Mouse (Mus musculus) spleen, adult 12 weeks (tissue): Measurements from ENCODE around the gene Gm4969.

Source experiments
- DNase-seq: peaks from one replicate; pipeline ENCODE4 v3.0.0; 2022; ENCODE audit warnings: low spot score

Gene Gm4969

DNA sequence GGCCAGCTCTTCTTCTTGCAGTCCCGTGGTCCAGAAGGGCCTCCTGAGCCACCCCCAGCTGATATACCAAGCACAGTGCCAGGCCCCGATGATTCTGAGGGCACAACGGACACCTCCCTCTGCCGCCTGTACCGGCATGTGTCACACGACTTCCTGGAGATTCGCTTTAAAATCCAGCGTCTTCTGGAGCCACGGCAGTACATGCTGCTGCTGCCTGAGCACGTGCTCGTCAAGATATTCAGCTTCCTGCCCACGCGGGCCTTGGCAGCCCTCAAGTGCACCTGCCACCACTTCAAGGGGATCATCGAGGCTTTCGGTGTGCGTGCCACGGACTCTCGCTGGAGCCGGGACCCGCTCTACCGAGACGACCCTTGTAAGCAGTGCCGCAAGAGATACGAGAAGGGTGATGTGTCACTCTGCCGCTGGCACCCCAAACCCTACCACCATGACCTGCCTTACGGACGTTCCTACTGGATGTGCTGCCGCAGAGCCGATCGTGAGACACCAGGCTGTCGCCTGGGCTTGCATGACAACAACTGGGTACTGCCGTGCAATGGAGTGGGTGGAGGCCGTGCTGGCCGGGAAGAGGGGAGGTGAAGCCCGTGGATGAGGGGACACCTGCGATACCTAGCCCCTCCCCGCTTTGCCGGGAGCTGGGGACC lies 18.6 kb upstream of the Gm4969 start:
- no peak for DNase-seq

DNA sequence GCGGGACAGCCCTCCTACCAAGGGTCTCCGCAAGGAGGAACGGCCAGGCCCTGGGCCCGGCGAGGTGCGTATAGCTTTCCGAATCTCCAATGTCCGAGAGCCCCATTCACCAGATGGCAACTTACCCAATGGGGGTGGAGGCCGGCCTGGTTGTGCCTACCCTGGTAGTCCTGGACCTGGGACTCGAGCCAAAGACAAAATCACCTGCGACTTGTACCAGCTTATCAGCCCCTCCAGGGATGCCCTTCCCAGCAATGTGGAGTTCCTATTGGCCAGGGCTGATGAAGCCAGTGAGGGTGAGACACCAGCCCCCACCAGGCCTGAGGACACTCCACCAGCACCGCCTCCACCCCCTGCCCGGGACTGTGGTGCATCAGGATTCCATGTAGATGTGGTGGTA lies 18.0 kb upstream of the Gm4969 start:
- DNase-seq = no peak

DNA sequence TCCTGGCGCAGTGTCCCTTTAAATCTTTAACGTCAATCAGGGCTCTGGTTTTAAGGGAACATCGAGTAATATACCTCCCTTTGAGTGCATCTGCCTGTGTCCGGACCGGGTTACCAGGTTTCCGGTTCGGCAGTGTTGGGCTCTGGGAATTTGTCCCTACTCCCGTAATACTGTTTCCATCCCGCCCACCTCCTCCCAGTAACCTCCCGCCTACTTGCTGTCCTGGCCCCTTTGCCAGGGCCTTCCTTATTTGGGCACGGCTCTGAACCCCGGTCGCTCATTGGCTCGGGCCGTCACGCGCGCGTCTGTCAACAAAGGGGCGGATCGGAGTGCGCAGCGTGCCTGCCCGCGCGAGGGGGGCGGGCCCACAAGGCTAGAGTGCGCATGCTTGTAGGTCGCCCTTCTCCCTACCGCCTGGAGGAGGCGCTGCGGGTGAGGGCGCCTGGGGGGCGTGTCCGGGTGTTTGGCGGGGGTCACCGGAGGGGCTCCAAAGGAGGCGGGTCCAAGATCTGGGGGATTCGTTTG lies 13.2 kb upstream of the Gm4969 start:
- DNase-seq = peak; percentile 82

DNA sequence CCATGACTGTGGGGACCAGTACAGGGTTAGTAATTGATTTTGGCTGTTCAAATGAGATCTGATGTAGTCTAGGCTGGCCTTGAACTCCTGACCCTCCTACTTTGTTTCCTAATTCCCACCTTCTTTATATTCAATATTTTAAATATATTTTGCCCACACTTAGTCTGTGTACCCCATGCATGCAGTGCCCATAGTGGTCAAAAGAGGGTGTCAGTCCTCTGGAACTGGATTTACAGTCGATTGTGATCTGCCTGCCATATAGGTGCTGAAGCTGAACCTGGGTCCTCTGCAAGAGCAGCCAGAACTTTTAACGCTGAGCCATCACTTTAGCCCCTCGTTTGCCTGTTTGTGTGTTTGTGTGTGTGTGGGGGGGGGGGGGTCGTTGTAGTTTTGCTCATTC lies 12.5 kb upstream of the Gm4969 start:
- DNase-seq = no peak

DNA sequence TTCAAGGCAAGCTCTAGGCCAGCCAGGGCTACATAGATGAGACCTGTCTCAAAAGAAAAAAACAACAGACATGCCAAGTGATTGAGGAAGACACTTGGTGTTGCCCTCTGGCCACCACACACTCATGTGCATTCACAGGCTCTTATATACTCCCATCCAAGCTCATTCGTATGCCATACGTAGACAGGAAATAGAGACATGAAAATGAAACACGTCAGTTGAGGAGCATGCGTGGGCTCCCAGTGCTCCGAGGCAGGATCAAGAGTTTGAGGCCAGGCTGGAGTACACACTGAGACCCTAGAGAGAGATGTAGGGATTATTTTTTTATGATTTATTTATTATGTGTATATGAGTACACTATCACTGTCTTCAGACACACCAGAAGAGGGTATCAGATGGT lies 11.2 kb upstream of the Gm4969 start:
- no peak for DNase-seq

DNA sequence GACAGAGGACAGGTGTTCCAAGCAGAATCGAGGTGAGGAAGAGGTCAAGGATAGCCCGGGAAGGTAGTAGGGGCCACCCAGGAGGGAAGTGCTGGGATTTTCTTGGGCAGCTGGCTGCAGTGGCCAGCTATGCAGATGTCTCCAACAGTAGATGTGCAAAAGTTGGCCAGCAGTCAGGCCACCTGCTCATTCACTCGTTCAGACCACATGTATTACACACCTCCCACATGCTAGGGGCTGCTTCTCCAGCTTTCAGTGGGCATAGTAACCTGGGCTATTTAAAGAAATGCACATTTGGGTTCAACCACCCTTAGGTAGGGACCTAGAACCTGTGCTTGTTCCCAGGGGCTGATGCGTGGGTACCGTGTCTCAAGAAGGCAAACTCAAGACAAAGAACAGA lies 9.6 kb upstream of the Gm4969 start:
- DNase-seq = no peak

DNA sequence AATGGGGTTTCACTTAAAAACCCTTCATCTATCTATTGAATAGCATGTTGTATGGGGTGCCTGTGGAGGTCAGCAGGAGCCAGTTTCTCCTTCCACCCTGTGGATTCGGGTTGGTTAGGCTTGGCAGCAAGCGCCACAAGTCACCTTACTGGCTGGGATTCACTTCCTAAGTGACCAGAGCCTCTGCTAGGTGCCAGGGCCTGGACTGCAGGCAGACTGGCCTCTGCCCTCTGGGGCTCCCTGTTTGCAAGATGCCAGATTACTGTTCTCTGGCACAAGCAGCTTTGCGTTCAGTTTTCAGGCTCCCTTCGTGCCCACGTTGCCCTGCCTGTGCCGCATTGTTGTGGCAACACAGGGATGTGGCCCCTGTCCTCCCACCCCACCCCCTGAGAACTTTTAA lies 6.5 kb upstream of the Gm4969 start:
- DNase-seq = no peak

DNA sequence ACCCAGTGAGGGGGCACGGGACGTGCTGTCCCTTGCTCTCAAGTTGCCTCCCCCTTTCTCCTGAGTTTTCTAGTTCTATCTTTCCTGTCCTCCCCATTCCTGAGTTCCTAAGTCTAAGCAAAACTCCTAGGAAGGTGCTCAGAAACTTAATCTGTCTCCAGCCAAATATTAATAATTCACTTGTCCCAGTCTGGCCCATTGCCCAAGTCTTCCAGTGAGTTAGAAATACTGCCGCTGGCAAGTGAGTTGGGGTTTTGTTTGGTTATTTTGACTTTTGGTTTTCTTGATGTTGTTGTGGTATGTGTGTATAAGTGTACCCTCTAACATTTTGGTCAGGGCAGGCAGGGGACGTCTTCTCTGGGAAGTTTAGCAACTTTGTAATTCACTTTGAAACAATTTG lies 3.5 kb upstream of the Gm4969 start:
- no peak for DNase-seq

DNA sequence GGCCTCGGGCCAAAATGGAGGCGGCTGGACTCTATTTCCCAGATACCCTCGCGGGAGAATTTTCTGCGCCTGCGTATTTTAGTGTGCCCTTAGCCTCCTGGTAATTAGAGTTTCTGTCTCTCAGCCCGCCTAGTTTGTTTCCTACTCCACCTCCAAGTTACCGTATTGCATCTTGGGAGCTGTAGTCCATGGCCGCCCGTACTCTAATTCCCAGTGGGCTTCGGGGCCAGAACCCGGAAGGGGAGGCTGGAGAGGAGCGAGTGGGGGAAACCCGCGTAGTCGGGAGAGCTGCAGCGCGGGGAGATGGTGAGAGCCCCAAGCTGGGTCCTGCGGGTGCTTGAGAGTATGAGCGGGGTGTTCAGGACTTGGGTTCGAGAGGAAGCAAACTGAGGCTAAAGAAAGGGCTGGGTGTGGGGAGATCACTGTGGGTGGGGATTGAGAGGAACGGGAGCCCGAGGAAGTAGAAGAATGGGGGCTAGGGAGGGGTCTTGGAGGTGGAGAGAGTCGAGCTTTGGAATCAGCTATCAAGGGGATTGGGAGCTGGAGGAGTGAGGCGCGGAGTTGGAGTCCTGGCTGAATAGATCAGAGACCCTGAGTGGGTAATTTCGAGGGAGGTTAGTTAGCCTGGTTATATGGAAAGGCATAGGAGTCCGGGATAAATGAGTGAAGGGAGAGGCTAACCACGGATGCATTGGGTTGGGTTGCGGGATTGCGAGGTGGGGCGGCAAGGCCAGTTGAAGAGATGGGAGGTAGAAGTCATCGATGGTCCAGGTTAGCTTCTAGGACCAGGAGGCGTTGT lies 1.7 kb upstream of the Gm4969 start, which contains the start of gene Fbxo46:
TSS of gene Fbxo46 (plus strand) at position 229 of the 799 bp plus-strand sequence.
- peak; percentile 85 for DNase-seq

DNA sequence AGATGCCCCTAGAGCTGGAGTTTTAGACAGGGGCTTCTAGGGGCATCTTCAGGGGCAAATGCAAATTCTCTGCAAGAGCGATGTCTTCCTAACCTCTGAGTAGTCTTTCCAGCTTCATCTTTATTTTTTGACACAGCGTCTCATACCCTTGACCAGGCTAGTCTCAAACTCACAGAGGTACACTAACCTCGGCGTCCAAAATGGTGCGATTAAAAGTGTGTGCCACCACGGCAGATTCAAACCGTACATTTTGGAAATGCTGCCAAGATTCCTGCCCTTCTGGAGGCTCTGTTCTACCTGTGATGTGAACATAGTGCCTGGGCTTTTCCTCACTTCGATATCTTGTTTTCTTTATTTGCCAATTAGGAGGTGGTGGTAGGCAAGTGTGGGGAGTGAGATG lies 915 bp upstream of the Gm4969 start:
- no peak for DNase-seq

DNA sequence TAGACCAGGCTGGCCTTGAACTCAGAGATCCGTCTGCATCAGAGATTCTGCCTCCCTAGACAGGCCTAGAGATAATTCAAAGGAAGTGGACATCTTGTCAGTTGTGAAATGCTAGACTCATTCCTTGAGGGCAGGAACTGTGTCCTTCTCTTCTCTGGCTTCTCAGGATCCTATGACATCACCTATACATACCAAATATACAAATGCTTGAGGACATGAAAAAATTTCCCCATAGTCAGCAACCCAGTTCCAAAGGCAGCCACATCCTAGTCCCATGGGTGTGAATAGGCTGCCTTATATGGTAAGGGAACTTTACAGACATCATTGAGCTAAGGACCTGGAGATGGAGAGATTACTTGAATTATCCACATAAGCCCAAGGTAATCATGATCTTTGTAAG lies 8.6 kb downstream of the Gm4969 start:
- no peak for DNase-seq

DNA sequence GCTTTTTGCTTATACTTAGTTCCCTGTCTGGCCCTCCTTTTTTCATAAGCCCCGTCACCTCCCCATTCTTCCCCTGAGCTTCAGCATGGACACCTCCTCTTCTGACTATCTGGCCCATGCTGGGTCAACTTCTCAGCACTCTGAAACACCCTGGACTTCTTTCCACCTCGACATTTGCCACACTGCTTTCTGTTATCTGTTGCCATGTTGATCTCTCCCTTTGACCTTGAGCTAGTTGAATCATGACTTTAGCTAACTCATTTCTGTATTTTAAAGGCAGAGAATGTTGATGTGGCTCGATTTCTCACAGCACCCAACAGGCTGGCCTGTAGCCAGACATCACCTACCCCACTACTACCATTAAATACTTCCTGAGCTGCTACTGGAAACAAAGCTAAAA lies 10.7 kb downstream of the Gm4969 start:
- DNase-seq = no peak

DNA sequence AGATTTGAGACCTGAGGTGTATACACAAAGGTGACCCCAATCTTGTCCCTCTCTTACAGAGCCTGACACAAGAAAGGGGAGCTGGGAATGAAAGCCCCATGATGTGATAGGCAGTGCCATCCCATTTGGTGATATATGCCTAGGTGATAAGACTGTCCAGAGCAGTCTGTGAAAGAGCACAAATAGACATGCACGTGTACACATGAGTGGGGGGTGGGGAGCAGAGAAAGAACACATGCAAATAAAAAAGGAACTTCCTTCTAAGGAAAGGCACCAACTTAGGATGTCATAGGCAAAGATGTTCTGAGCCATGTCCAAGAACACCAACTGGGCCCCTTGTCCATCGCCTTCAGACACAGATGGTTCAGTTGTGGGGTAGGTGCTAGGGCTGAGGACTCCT lies 13.7 kb downstream of the Gm4969 start:
- no peak for DNase-seq

DNA sequence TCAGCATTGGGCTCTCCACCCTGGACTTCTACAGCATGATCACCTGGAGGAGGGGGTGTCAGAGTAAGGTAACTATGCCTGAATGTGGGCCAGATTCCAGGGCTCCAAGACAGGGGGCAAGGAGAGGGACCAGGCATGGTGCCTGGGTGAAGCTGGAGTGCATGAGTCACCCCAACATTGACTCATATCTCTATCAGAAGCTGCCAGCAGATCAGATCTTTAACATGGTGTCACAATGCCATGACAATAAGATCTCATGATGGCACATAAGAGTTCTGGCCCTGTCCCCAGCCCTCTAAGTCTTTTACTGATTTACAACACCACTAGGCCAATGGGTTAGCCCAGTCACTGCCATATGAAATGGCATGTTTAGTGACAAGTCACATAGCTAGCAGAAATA lies 14.4 kb downstream of the Gm4969 start:
- no peak for DNase-seq

DNA sequence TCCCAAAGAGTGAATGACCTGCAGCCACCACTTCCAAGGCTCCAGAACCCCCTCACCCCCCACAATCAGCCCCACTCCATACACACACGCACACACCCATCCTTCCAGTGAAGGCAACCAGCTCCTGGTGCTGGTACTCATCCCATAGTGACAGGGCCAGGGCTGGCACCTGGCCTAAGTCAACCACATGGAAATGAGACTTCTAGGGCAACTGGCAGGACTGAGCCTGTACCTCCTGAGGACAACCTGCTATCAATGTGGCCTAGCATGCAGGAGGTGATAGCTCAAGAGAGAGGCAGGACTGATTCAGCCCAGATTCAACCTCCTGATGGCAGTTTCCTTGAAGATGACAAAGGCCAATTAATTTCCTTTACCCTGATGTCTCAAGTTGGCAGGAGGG lies 17.9 kb downstream of the Gm4969 start:
- no peak for DNase-seq

DNA sequence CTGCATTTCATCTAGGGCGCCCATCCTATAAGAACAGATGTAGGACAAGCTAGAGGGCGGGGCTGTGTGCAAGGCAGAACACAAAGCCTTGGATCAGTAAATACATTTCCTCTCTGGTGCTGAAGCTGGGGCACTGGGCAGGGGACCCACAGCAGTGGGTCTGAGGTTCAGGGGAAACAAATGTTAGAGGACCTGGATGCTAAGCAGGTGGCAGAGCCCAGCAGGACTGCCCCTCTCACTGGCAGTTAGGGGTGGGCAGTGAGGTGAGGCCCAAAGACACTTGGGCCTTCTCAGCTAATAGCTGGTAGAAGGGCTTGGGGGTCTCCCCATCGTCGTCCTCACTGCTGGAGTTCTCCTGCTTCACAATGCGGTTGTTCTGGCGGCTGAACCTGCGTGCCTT lies 19.4 kb downstream of the Gm4969 start:
- DNase-seq = no peak

DNA sequence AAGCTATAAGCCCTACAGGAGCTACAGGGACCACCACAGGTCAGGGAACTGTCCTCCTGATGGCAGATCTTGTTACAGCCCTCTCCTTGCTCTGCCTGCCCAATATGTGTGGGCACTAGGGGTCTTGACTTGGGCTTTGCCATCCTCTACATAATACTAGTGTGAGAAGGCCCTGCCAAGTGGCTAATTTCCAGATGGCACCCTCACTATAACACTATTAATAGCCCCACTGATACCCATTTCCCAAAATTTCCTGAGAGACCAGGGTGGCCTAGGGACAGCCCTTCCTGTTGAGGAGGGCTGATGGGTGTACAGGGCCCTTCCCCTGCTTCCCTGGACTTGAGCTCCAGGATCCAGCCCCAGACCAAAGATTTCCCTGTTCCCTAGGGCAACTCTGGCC lies 20.3 kb downstream of the Gm4969 start:
- no peak for DNase-seq

DNA sequence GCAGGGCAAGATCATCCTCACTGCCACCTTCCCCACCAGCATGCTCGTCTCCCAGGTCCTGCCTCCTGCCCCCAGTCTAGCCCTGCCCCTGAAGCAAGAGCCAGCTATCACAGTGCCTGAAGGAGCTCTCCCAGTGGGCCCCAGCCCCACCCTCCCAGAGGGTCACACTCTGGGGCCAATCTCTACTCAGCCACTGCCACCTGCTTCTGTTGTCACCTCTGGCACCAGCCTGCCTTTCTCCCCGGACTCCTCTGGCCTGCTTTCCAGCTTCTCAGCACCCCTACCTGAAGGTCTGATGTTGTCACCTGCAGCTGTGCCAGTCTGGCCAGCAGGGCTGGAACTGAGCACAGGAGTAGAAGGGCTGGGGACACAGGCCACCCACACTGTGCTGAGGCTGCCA lies 21.0 kb downstream of the Gm4969 start:
- no peak for DNase-seq

DNA sequence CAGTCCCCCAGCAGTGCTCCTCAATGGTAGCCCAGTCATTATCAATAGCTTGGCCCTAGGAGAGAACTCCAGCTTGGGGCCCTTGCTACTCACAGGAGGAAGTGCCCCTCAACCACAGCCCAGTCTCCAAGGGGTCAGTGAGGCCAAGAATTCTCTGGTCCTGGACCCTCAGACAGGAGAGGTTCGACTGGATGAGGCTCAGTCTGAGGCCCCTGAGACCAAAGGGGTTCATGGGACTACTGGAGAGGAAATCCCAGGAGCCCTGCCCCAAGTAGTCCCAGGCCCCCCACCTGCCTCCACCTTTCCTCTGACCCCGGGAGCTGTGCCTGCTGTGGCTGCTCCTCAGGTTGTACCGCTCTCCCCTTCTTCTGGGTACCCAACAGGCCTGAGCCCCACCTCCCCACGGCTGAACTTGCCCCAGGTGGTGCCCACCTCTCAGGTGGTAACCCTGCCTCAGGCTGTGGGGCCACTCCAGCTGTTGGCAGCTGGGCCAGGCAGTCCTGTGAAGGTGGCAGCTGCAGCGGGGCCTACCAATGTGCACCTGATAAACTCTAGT lies 21.7 kb downstream of the Gm4969 start:
- DNase-seq = no peak

DNA sequence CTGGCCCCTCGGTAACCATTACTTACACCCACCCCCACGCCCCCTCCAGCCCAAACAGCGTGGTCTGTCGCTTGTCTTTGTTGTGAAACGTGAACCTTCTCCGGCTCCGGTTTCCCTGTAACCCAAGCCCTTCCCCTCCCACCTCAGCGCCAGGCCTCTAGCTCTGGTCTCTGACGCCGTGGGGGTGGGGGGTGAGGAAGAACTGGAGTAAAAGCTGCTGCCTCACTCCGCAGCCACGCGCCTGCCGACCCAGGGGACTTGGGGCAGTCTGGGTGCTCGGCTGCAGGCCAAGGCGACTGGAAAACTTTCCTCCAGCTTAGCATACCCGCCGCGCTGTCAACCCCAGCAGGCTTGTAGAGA lies 22.4 kb downstream of the Gm4969 start:
- DNase-seq = no peak

DNA sequence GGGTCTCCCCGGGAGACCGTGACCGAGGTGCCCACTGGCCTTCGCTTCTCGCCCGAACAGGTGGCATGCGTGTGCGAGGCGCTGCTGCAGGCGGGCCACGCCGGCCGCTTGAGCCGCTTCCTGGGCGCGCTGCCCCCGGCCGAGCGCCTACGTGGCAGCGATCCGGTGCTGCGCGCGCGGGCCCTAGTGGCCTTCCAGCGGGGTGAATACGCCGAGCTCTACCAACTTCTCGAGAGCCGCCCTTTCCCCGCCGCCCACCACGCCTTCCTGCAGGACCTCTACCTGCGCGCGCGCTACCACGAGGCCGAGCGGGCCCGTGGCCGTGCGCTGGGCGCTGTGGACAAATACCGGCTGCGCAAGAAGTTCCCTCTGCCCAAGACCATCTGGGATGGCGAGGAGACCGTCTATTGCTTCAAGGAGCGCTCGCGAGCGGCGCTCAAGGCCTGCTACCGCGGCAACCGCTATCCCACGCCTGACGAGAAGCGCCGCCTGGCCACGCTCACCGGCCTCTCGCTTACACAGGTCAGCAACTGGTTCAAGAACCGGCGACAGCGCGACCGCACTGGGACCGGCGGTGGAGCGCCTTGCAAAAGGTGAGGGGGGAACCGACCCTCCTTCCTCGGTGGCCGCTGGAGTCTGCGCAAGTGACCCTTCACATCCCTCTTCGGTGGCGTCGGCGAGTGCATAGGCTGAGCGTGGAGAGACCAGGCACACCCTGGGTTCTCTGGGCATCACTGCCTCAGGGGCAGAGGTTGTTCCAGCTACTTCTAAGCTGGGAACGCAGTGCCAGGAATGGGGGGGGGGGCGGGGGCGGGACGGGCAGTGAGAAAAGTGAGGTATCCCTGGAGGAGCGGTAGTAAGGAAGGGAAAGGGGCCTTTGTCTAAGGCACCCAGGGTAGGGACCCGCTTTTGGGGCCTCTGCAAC lies 23.1 kb downstream of the Gm4969 start:
- DNase-seq = no peak

DNA sequence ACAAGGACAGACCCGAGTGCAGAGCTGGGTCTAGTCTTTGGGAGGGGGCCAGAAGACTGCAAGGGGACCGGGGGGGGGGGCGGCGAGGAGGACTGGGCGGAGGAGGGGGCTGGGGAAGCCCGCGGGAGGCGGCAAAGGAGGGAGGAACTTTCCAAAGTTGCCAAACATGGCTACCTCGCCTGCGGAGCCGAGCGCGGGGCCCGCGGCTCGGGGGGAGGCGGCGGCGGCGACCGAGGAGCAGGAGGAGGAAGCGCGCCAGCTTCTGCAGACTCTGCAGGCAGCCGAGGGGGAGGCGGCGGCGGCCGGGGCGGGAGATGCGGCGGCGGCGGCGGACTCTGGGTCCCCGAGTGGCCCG lies 23.7 kb downstream of the Gm4969 start, which contains the start of gene Six5:
TSS of gene Six5 (plus strand) at position 124 of the 355 bp plus-strand sequence.
- DNase-seq = no peak
